Mouse (Mus musculus) limb, embryonic 11.5 days (tissue): ENCODE data around the gene Parp3. TPM values are rescaled to one million over a fixed set of nuclear protein-coding genes. Genes with fewer than 3 reads are reported as not detected.
A peak's percentile ranks its signal among the peaks of the same experiment; 100 is the strongest.

Experiments
- ATAC-seq: fragments of 200-750 bp; cut with Nextera tagmentation; 2 replicates; pipeline ENCODE4 v1.8.0; 2017; ENCODE audit warnings: low read depth; ENCODE audit not compliant: insufficient number of reproducible peaks, low FRiP score, low TSS enrichment
- DNase-seq: peaks from one replicate; pipeline ENCODE4 v3.0.0-alpha.2; 2015; ENCODE audit warnings: low spot score
- H3K27ac ChIP-seq: fragments of 300-500 bp; sonication (generic); replicated peaks from 2 replicates; pipeline ENCODE4 v1.5.1; 2014; ENCODE audit warnings: low read depth, mild to moderate bottlenecking, low read length
- H3K27me3 ChIP-seq: fragments of 300-500 bp; sonication (generic); 2 replicates; pipeline ENCODE4 v1.6.1; 2014; ENCODE audit warnings: mild to moderate bottlenecking, low read length, mixed read lengths; ENCODE audit not compliant: control insufficient read depth, insufficient read depth
- H3K36me3 ChIP-seq: fragments of 300-500 bp; sonication (generic); 2 replicates; pipeline ENCODE4 v1.6.1; 2014; ENCODE audit warnings: mild to moderate bottlenecking, low read length, moderate library complexity, mixed read lengths; ENCODE audit not compliant: control insufficient read depth, insufficient read depth
- H3K4me1 ChIP-seq: fragments of 300-500 bp; sonication (generic); 2 replicates; pipeline ENCODE4 v1.6.1; 2014; ENCODE audit warnings: low read length, mixed read lengths; ENCODE audit not compliant: control insufficient read depth, insufficient read depth
- H3K4me2 ChIP-seq: fragments of 300-500 bp; sonication (generic); 2 replicates; pipeline ENCODE4 v1.6.1; 2014; ENCODE audit warnings: low read depth, mild to moderate bottlenecking, moderate library complexity; ENCODE audit not compliant: severe bottlenecking
- H3K4me3 ChIP-seq: fragments of 300-500 bp; sonication (generic); 2 replicates; pipeline ENCODE4 v1.5.1; 2014; ENCODE audit warnings: low read depth, low read length
- H3K9ac ChIP-seq: fragments of 300-500 bp; sonication (generic); 2 replicates; pipeline ENCODE4 v1.6.1; 2014; ENCODE audit warnings: mild to moderate bottlenecking, low read length
- H3K9me3 ChIP-seq: fragments of 300-500 bp; sonication (generic); 2 replicates; pipeline ENCODE4 v1.6.1; 2016; ENCODE audit warnings: low read length; ENCODE audit not compliant: control insufficient read depth
- WGBS: fragments of 180-500 bp; shearing (Covaris S2); extraction: QIAGEN DNeasy Blood & Tissue Kit; methylation state at CpG from one replicate; pipeline ENCODE4 v1.1.7; 2014; 5-methylcytosine and 5-hydroxymethylcytosine counted together
- polyA plus RNA-seq: library from polyadenylated mRNA; unstranded; fragments of >200 nt; fragmentation: Nextera tagmentation; extraction: Ambion mirVana; gene quantifications from 2 replicates; pipeline ENCODE4 v1.2.1, GENCODE M21; 2014

Gene Parp3
- polyA plus RNA-seq, 1 experiment from 2014 or later, result 2.0 TPM

GRCm38 (mm10) chr9:106473081-106473752 lies 3.5 kb downstream of the Parp3 start:
- Histone ChIP-seq H3K27me3 (no peaks in the 10 kb centered on the region), H3K4me3 (no peak overlapping the region), H3K27ac (no peak overlapping the region), H3K36me3 (no peaks in the 10 kb centered on the region), H3K9me3 (no peaks in the 10 kb centered on the region), H3K9ac (no peak overlapping the region), H3K4me1 (peaks cover 10% of the 10 kb centered on the region), H3K4me2 (no peak overlapping the region)
- 93% methylated on average over 16 of the region's 16 CpGs for WGBS
- ATAC-seq, result no peak
- no peak for DNase-seq

GRCm38 (mm10) chr9:106472321-106472720 lies 4.4 kb downstream of the Parp3 start:
- 74% methylated on average over 4 of the region's 4 CpGs for WGBS
- Histone ChIP-seq H3K4me3 (no peak overlapping the region), H3K27me3 (no peaks in the 10 kb centered on the region), H3K4me2 (no peak overlapping the region), H3K4me1 (peaks cover 3% of the 10 kb centered on the region), H3K36me3 (no peaks in the 10 kb centered on the region), H3K9ac (no peak overlapping the region), H3K27ac (no peak overlapping the region), H3K9me3 (no peaks in the 10 kb centered on the region)
- DNase-seq (no peak), ATAC-seq (no peak)

GRCm38 (mm10) chr9:106471892-106472291 lies 4.9 kb downstream of the Parp3 start:
- 11% methylated on average over 5 of the region's 5 CpGs for WGBS
- ATAC-seq (no peak), DNase-seq (no peak)
- no peak overlapping the region for H3K4me3 ChIP-seq
- H3K36me3 ChIP-seq, result no peaks in the 10 kb centered on the region
- H3K27me3 ChIP-seq, result no peaks in the 10 kb centered on the region
- no peak overlapping the region for H3K27ac ChIP-seq
- H3K9me3 ChIP-seq, result no peaks in the 10 kb centered on the region
- H3K4me1 ChIP-seq, result peaks cover 3% of the 10 kb centered on the region
- H3K4me2 ChIP-seq, result peak overlapping the region; percentile 18; the same call in 1 of the 2 replicates
- H3K9ac ChIP-seq, result no peak overlapping the region

GRCm38 (mm10) chr9:106470991-106471750 lies 5.6 kb downstream of the Parp3 start:
- 67% methylated on average over 14 of the region's 14 CpGs for WGBS
- peaks cover 3% of the 10 kb centered on the region for H3K4me1 ChIP-seq
- ATAC-seq, result no peak
- H3K27ac ChIP-seq, result no peak overlapping the region
- no peak overlapping the region for H3K4me3 ChIP-seq
- H3K27me3 ChIP-seq, result no peaks in the 10 kb centered on the region
- H3K36me3 ChIP-seq, result no peaks in the 10 kb centered on the region
- H3K4me2 ChIP-seq, result peak overlapping the region; percentile 18; the same call in 1 of the 2 replicates
- H3K9ac ChIP-seq, result no peak overlapping the region
- no peaks in the 10 kb centered on the region for H3K9me3 ChIP-seq
- DNase-seq, result no peak

GRCm38 (mm10) chr9:106469776-106470175 lies 7.0 kb downstream of the Parp3 start:
- H3K9me3 ChIP-seq, result no peaks in the 10 kb centered on the region
- ATAC-seq, result no peak
- H3K36me3 ChIP-seq, result no peaks in the 10 kb centered on the region
- no peak overlapping the region for H3K9ac ChIP-seq
- no peak overlapping the region for H3K27ac ChIP-seq
- H3K4me3 ChIP-seq, result no peak overlapping the region
- no peak for DNase-seq
- WGBS, result 78% methylated on average over 9 of the region's 9 CpGs
- no peak overlapping the region for H3K4me2 ChIP-seq
- peaks cover 8% of the 10 kb centered on the region; the same call in 1 of the 2 replicates for H3K4me1 ChIP-seq
- H3K27me3 ChIP-seq, result no peaks in the 10 kb centered on the region

GRCm38 (mm10) chr9:106469317-106469716 lies 7.4 kb downstream of the Parp3 start:
- 63% methylated on average over 6 of the region's 6 CpGs for WGBS
- H3K4me1 ChIP-seq, result peaks cover 11% of the 10 kb centered on the region; the same call in 1 of the 2 replicates
- ATAC-seq (no peak), DNase-seq (no peak)
- H3K27me3 ChIP-seq, result no peaks in the 10 kb centered on the region
- no peak overlapping the region for H3K27ac ChIP-seq
- H3K4me3 ChIP-seq, result no peak overlapping the region
- no peak overlapping the region for H3K4me2 ChIP-seq
- H3K36me3 ChIP-seq, result no peaks in the 10 kb centered on the region
- H3K9me3 ChIP-seq, result no peaks in the 10 kb centered on the region
- no peak overlapping the region for H3K9ac ChIP-seq

- Histone ChIP-seq H3K27ac (no peak overlapping the region), H3K27me3 (no peaks in the 10 kb centered on the region), H3K4me2 (no peak overlapping the region), H3K9ac (no peak overlapping the region), H3K4me1 (peaks cover 11% of the 10 kb centered on the region; the same call in 1 of the 2 replicates), H3K36me3 (peaks cover 4% of the 10 kb centered on the region), H3K9me3 (no peaks in the 10 kb centered on the region), H3K4me3 (no peak overlapping the region)
- no peak for DNase-seq
- 91% methylated on average over 7 of the region's 7 CpGs for WGBS
- no peak for ATAC-seq
Observed at GRCm38 (mm10) chr9:106467746-106468145, 9.0 kb downstream of the Parp3 start.

- Histone ChIP-seq H3K36me3 (peaks cover 7% of the 10 kb centered on the region), H3K27ac (no peak overlapping the region), H3K4me1 (peaks cover 11% of the 10 kb centered on the region; the same call in 1 of the 2 replicates), H3K27me3 (no peaks in the 10 kb centered on the region), H3K4me2 (no peak overlapping the region), H3K9ac (no peak overlapping the region), H3K9me3 (no peaks in the 10 kb centered on the region), H3K4me3 (no peak overlapping the region)
- DNase-seq (no peak), ATAC-seq (no peak)
- 90% methylated on average over 6 of the region's 6 CpGs for WGBS
Observed at GRCm38 (mm10) chr9:106466721-106467120, 10.0 kb downstream of the Parp3 start.
